Comparison of ENCODE assay signal across 8 mouse cellular contexts in genomic region chr11:97415712-97416636, GRCm38 (mm10). TPM values are rescaled to one million over a fixed set of nuclear protein-coding genes. Genes with fewer than 3 reads are reported as not detected.
A peak's percentile ranks its signal among the peaks of the same experiment; 100 is the strongest.
DNase-seq lines count a peak whose midpoint lies in the region; ATAC-seq and TF ChIP-seq lines count a peak whose summit lies in the region.

No protein-coding gene starts in this region.

- H3K9me3 ChIP-seq in kidney, embryonic 14.5 days (ENCODE audit: control insufficient read depth, low read length): no peaks in the 10 kb centered on the region

- no peak overlapping the region for H3K27ac ChIP-seq in bone marrow macrophage, adult 2 months (ENCODE audit: insufficient read depth, low read depth, low read length)
- peak overlapping the region; percentile 80 for H3K27ac ChIP-seq in kidney, embryonic 14.5 days (ENCODE audit: low read depth, low read length)

- H3K4me2 ChIP-seq in kidney, embryonic 14.5 days (replicated peaks; ENCODE audit: low read depth, low read length): peak overlapping the region; percentile 89

- peak overlapping the region; percentile 85 for H3K9ac ChIP-seq in kidney, embryonic 14.5 days (ENCODE audit: low read depth, low read length)

- H3K27me3 ChIP-seq in kidney, embryonic 14.5 days (ENCODE audit: control insufficient read depth, insufficient read depth, low read length): no peaks in the 10 kb centered on the region

- H3K4me1 ChIP-seq in bone marrow macrophage, adult 2 months (ENCODE audit: control insufficient read depth, insufficient read depth, low read length): peaks cover 39% of the 10 kb centered on the region
- H3K4me1 ChIP-seq in kidney, embryonic 14.5 days (ENCODE audit: control insufficient read depth, insufficient read depth, low read length): peaks cover 26% of the 10 kb centered on the region

- H3K36me3 ChIP-seq in kidney, embryonic 14.5 days (ENCODE audit: control insufficient read depth, insufficient read depth, low read length): no peaks in the 10 kb centered on the region

- 0 out of 2 replicates have a peak, but pooled peaks have one; percentile 6 for ATAC-seq in granulocyte monocyte progenitor cell, adult 5-6 weeks (replicated peaks; ENCODE audit: poor library complexity, severe bottlenecking)
- peak; percentile 56 for ATAC-seq in kidney, embryonic 14.5 days (ENCODE audit: low FRiP score, low TSS enrichment)

- peak; percentile 58 to 67 for DNase-seq in lung, adult 18-20 months
- no peak for DNase-seq in lung, postnatal 25 days (ENCODE audit: low spot score)
- peak; percentile 65 for DNase-seq in lung, postnatal 14 days
- peak; percentile 81 for DNase-seq in testis, postnatal 10 days (ENCODE audit: low spot score)
- no peak for DNase-seq in right cerebral cortex, postnatal 25 days

- no peak for TF ChIP-seq CTCF in bone marrow macrophage, adult 2 months (IDR thresholded peaks at IDR 0.05; ENCODE audit: low read depth, low read length)

- H3K4me3 ChIP-seq in bone marrow macrophage, adult 2 months (ENCODE audit: insufficient read depth, low read length): peak overlapping the region; percentile 85
- peak overlapping the region; percentile 81 for H3K4me3 ChIP-seq in kidney, embryonic 14.5 days (ENCODE audit: low read length)

- TF ChIP-seq POLR2A in bone marrow macrophage, adult 2 months (IDR thresholded peaks at IDR 0.05; ENCODE audit: borderline replicate concordance, low read depth, low read length): no peak

- 4% methylated on average over 47 of the region's 49 CpGs for WGBS in kidney, embryonic 14.5 days

RNA-seq across cellular contexts. Expression of gene Arhgap23, which starts 0.6 kb away (rescaled TPM):
- polyA plus RNA-seq in bone marrow macrophage, adult 2 months (2012; ENCODE audit: insufficient read depth, insufficient read length, missing spikeins): 7.5 and 9.2 TPM in 2 replicates
- total RNA-seq in granulocyte monocyte progenitor cell, adult 5-6 weeks (2014; fragmentation: Nextera tagmentation): 9.7 and 13.0 TPM in 2 replicates
- 3.4 and 4.0 TPM in 2 replicates for total RNA-seq in granulocyte monocyte progenitor cell, adult 5-6 weeks (2017)
- polyA plus RNA-seq in kidney, embryonic 14.5 days (2014; fragmentation: Nextera tagmentation; extraction: Ambion mirVana): 5.2 and 7.4 TPM in 2 replicates

RNA-seq across cellular contexts. Expression of gene Socs7, which starts 53.6 kb away (rescaled TPM):
- polyA plus RNA-seq in bone marrow macrophage, adult 2 months (2012; ENCODE audit: insufficient read depth, insufficient read length, missing spikeins): 9.2 and 10.3 TPM in 2 replicates
- 5.5 and 6.3 TPM in 2 replicates for total RNA-seq in granulocyte monocyte progenitor cell, adult 5-6 weeks (2014; fragmentation: Nextera tagmentation)
- 7.9 and 9.5 TPM in 2 replicates for total RNA-seq in granulocyte monocyte progenitor cell, adult 5-6 weeks (2017)
- 2.5 and 3.7 TPM in 2 replicates for polyA plus RNA-seq in kidney, embryonic 14.5 days (2014; fragmentation: Nextera tagmentation; extraction: Ambion mirVana)

Comparison
In these comparisons a context has a peak if more than half of its experiments do, and no peak if none do; other contexts are left out.
1. DNase-seq: peak in lung, adult 18-20 months (2 of 2), lung, postnatal 14 days (single experiment) and testis, postnatal 10 days (single experiment); none in lung, postnatal 25 days (single experiment) and right cerebral cortex, postnatal 25 days (single experiment).